Mouse (Mus musculus): ENCODE measurements around the gene Epb41l4b.

DNA sequence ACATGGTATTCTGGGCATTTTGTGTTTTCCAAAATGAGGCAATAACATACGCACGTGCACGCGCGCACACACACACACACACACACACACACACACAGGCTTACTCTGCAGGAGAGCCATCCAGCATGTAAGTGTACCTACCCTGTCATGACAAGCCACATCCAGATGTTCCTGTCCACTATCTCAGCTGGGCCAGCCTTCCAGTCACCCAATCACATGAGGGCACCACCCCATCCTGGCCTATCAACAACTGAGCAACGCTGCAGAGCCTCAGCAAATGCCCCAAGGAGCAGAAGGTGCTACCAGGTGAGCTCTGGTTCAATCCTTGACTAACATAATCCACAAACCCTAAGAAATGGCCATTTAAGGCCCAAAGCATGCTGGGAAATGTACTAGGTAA, 27.0 kb downstream of the Epb41l4b start:
- TF ChIP-seq CTCF (IDR thresholded peaks at IDR 0.05; ENCODE audit: borderline replicate concordance, insufficient read depth, low read length), result no peak
- no peak for TF ChIP-seq POLR2A (IDR thresholded peaks at IDR 0.05; ENCODE audit: low read depth, low read length)
